Mouse (Mus musculus) embryonic facial prominence, embryonic 13.5 days (tissue): ENCODE data around the gene Wdtc1. TPM values are rescaled to one million over a fixed set of nuclear protein-coding genes. Genes with fewer than 3 reads are reported as not detected.

ENCODE experiments used
- ATAC-seq: fragments of 200-750 bp; cut with Nextera tagmentation; 2 replicates; pipeline ENCODE4 v1.8.0; 2017; ENCODE audit warnings: low read depth; ENCODE audit not compliant: insufficient number of reproducible peaks, insufficient read depth, low FRiP score, low TSS enrichment
- H3K27ac ChIP-seq: fragments of 300-500 bp; sonication (generic); 2 replicates; pipeline ENCODE4 v1.5.1; 2015; ENCODE audit warnings: moderate library complexity, mild to moderate bottlenecking, inconsistent platforms
- H3K27me3 ChIP-seq: fragments of 300-500 bp; sonication (generic); 2 replicates; pipeline ENCODE4 v1.6.1; 2015; ENCODE audit warnings: mild to moderate bottlenecking, inconsistent platforms
- H3K36me3 ChIP-seq: fragments of 300-500 bp; sonication (generic); 2 replicates; pipeline ENCODE4 v1.6.1; 2015; ENCODE audit warnings: mild to moderate bottlenecking, inconsistent platforms
- H3K4me1 ChIP-seq: fragments of 300-500 bp; sonication (generic); 2 replicates; pipeline ENCODE4 v1.6.1; 2015; ENCODE audit warnings: inconsistent platforms
- H3K4me2 ChIP-seq: fragments of 300-500 bp; sonication (generic); 2 replicates; pipeline ENCODE4 v1.6.1; 2015; ENCODE audit warnings: moderate library complexity, mild to moderate bottlenecking, inconsistent platforms
- H3K4me3 ChIP-seq: fragments of 300-500 bp; sonication (generic); 2 replicates; pipeline ENCODE4 v1.5.1; 2015; ENCODE audit warnings: mild to moderate bottlenecking, inconsistent platforms
- H3K9ac ChIP-seq: fragments of 300-500 bp; sonication (generic); 2 replicates; pipeline ENCODE4 v1.6.1; 2015; ENCODE audit warnings: mild to moderate bottlenecking, inconsistent platforms
- H3K9me3 ChIP-seq: fragments of 300-500 bp; sonication (generic); 2 replicates; pipeline ENCODE4 v1.6.1; 2016; ENCODE audit warnings: inconsistent platforms
- WGBS: fragments of 180-500 bp; shearing (Covaris S2); methylation state at CpG from one replicate; pipeline ENCODE4 v1.1.7; 2015; ENCODE audit warnings: mixed read lengths; 5-methylcytosine and 5-hydroxymethylcytosine counted together
- microRNA-seq: library from miRNA; unstranded; fragments of <30 nt; microRNA quantifications from one replicate; pipeline ENCODE4, GENCODE M21; 2016
- polyA plus RNA-seq: library from polyadenylated mRNA; unstranded; fragments of >200 nt; fragmentation: Nextera tagmentation; extraction: Ambion mirVana; gene quantifications from 2 replicates; pipeline ENCODE4 v1.2.1, GENCODE M21; 2015

Gene Wdtc1
- polyA plus RNA-seq, 1 experiment from 2014 or later: 13.9 TPM

DNA sequence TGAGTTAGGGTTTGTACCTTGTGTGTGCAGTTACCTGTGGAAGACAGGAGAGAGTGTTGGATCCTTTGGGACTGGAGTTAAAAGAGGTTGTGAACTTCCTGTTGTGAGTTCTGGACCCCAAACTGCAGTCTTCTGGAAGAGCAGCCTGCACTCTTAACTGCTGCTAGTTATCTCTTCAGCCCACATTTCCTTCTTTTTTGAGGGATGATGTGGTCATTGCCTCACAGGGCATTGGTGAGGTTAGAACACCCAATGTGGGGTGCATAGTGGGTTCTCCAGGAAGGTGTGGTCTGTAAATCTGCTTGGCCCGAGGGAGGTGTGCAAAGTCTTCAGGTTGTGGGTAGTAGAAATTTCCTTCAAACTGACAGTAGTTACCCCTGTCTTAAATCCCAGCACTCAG lies 109.0 kb downstream of the Wdtc1 start:
- WGBS: 80% methylated on average over 1 of the region's 1 CpGs
- Histone ChIP-seq H3K4me3 (no peak overlapping the region), H3K9ac (no peak overlapping the region), H3K27me3 (peaks cover 84% of the 10 kb centered on the region), H3K4me2 (no peak overlapping the region), H3K36me3 (no peaks in the 10 kb centered on the region), H3K27ac (no peak overlapping the region), H3K9me3 (no peaks in the 10 kb centered on the region), H3K4me1 (peaks cover 10% of the 10 kb centered on the region)
- ATAC-seq: no peak

DNA sequence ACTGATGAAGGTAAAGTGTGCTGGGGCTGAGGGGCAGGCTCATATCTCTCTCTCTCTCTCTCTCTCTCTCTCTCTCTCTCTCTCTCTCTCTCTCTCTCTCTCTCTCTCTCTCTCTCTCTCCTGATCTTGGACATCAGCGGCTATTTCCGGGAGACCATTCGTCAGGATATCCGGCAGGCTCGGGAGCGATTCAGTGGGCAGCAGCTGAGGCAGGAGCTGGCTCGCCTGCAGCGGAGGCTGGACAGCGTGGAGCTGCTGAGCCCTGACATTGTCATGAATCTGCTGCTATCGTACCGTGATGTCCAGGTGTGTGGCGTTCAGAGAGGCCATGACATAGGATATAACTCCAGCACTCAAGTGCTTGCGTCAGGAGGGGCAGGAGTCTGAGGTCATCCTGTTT lies 109.7 kb downstream of the Wdtc1 start:
- WGBS: 38% methylated on average over 13 of the region's 13 CpGs
- no peak overlapping the region for H3K9ac ChIP-seq
- no peak overlapping the region for H3K27ac ChIP-seq
- no peaks in the 10 kb centered on the region for H3K36me3 ChIP-seq
- no peaks in the 10 kb centered on the region for H3K9me3 ChIP-seq
- no peak overlapping the region for H3K4me2 ChIP-seq
- no peak for ATAC-seq
- H3K4me1 ChIP-seq: peaks cover 10% of the 10 kb centered on the region
- H3K27me3 ChIP-seq: peaks cover 85% of the 10 kb centered on the region
- no peak overlapping the region for H3K4me3 ChIP-seq

DNA sequence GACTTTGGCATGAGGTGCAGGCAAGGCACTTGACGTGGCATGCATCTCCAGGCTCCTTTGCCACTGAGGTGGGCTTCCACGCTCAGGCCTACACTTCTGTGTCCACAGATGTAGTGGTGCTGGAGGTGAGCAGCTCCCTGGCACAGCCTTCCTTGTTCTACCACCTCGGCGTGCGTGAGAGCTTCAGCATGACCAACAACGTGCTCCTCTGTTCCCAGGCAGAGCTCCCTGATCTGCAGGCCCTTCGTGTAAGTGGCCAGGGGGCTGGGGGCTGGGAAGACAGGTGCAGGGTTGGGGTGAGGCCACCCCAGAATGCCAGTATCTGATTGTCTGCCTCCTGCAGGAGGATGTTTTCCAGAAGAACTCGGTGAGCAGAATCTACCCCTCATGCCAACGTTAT lies 110.6 kb downstream of the Wdtc1 start:
- Histone ChIP-seq H3K4me3 (no peak overlapping the region), H3K9me3 (no peaks in the 10 kb centered on the region), H3K27me3 (peaks cover 77% of the 10 kb centered on the region), H3K27ac (no peak overlapping the region), H3K4me2 (no peak overlapping the region), H3K9ac (no peak overlapping the region), H3K36me3 (no peaks in the 10 kb centered on the region), H3K4me1 (peaks cover 10% of the 10 kb centered on the region)
- no peak for ATAC-seq
- WGBS: 56% methylated on average over 9 of the region's 9 CpGs

Small RNAs within 50 kb of the gene (microRNA-seq; reads per million reads assigned to microRNA genes)
- gene Mir5122: 2.4 reads per million, percentile 7 among the genes with 10 or more reads in this experiment

Other genes starting within 250 kb of the Wdtc1 start
- gene Wasf2, start 223.0 kb downstream of the Wdtc1 start, polyA plus RNA-seq: 118 and 142 TPM in 2 replicates
- 4.0 and 5.2 TPM in 2 replicates for gene Cd164l2, start 141.3 kb downstream of the Wdtc1 start, polyA plus RNA-seq
- 0.15 and 0.37 TPM in 2 replicates for gene Gpr3, start 140.9 kb downstream of the Wdtc1 start, polyA plus RNA-seq
- 4.3 and 4.8 TPM in 2 replicates for gene Map3k6, start 112.7 kb downstream of the Wdtc1 start, polyA plus RNA-seq
- 6.6 and 8.2 TPM in 2 replicates for gene Sytl1, start 90.4 kb downstream of the Wdtc1 start, polyA plus RNA-seq
- gene Tmem222, start 75.7 kb downstream of the Wdtc1 start, polyA plus RNA-seq: 84.4 and 89.9 TPM in 2 replicates
- gene Slc9a1, start 16.2 kb upstream of the Wdtc1 start, polyA plus RNA-seq: 8.6 and 9.4 TPM in 2 replicates
- 1.4 and 1.5 TPM in 2 replicates for gene Tent5b, start 126.7 kb upstream of the Wdtc1 start, polyA plus RNA-seq
- gene Trnp1, start 145.1 kb upstream of the Wdtc1 start, polyA plus RNA-seq: 3.7 and 4.0 TPM in 2 replicates
- 19.9 TPM in 2 replicates for gene Kdf1, start 165.5 kb upstream of the Wdtc1 start, polyA plus RNA-seq
- 331 and 335 TPM in 2 replicates for gene Nudc, start 192.5 kb upstream of the Wdtc1 start, polyA plus RNA-seq
- not detected in 2 replicates for gene Nr0b2, start 199.9 kb upstream of the Wdtc1 start, polyA plus RNA-seq
- gene Gpatch3, start 221.3 kb upstream of the Wdtc1 start, polyA plus RNA-seq: 9.5 and 9.9 TPM in 2 replicates
- gene Gpn2, start 230.9 kb upstream of the Wdtc1 start, polyA plus RNA-seq: 16.4 and 21.2 TPM in 2 replicates
- 130 and 142 TPM in 2 replicates for gene Sfn, start 248.7 kb upstream of the Wdtc1 start, polyA plus RNA-seq